Mouse (Mus musculus) neural tube, embryonic 11.5 days (tissue): ENCODE data around the gene Stxbp5l. TPM values are rescaled to one million over a fixed set of nuclear protein-coding genes. Genes with fewer than 3 reads are reported as not detected.

Experiments
- ATAC-seq: fragments of 200-750 bp; cut with Nextera tagmentation; 2 replicates; pipeline ENCODE4 v1.8.0; 2017; ENCODE audit warnings: moderate number of reproducible peaks, mild to moderate bottlenecking, moderate TSS enrichment, moderate library complexity; ENCODE audit not compliant: insufficient read depth, low FRiP score, low TSS enrichment
- DNase-seq: peaks from one replicate; pipeline ENCODE4 v3.0.0-alpha.2; 2015; ENCODE audit warnings: low spot score
- H3K27ac ChIP-seq: fragments of 300-500 bp; sonication (generic); 2 replicates; pipeline ENCODE4 v1.5.1; 2014; ENCODE audit warnings: low read depth, mild to moderate bottlenecking, low read length
- H3K27me3 ChIP-seq: fragments of 300-500 bp; sonication (generic); 2 replicates; pipeline ENCODE4 v1.6.1; 2014; ENCODE audit warnings: mild to moderate bottlenecking, low read length, mixed read lengths; ENCODE audit not compliant: control insufficient read depth, insufficient read depth
- H3K36me3 ChIP-seq: fragments of 300-500 bp; sonication (generic); 2 replicates; pipeline ENCODE4 v1.6.1; 2014; ENCODE audit warnings: mild to moderate bottlenecking, low read length, moderate library complexity, mixed read lengths; ENCODE audit not compliant: control insufficient read depth, insufficient read depth
- H3K4me1 ChIP-seq: fragments of 300-500 bp; sonication (generic); 2 replicates; pipeline ENCODE4 v1.6.1; 2014; ENCODE audit warnings: low read length, mixed read lengths; ENCODE audit not compliant: control insufficient read depth, insufficient read depth
- H3K4me2 ChIP-seq: fragments of 300-500 bp; sonication (generic); 2 replicates; pipeline ENCODE4 v1.6.1; 2014; ENCODE audit warnings: low read depth, mild to moderate bottlenecking, moderate library complexity
- H3K4me3 ChIP-seq: fragments of 300-500 bp; sonication (generic); 2 replicates; pipeline ENCODE4 v1.5.1; 2014; ENCODE audit warnings: low read depth, low read length
- H3K9ac ChIP-seq: fragments of 300-500 bp; sonication (generic); 2 replicates; pipeline ENCODE4 v1.6.1; 2014; ENCODE audit warnings: mild to moderate bottlenecking, low read length
- H3K9me3 ChIP-seq: fragments of 300-500 bp; sonication (generic); 2 replicates; pipeline ENCODE4 v1.6.1; 2016; ENCODE audit warnings: low read length; ENCODE audit not compliant: control insufficient read depth
- WGBS: fragments of 180-500 bp; shearing (Covaris S2); extraction: QIAGEN DNeasy Blood & Tissue Kit; methylation state at CpG from one replicate; pipeline ENCODE4 v1.1.7; 2014; 5-methylcytosine and 5-hydroxymethylcytosine counted together
- polyA plus RNA-seq: library from polyadenylated mRNA; unstranded; fragments of >200 nt; fragmentation: Nextera tagmentation; extraction: Ambion mirVana; gene quantifications from 2 replicates; pipeline ENCODE4 v1.2.1, GENCODE M21; 2014

Gene Stxbp5l
- polyA plus RNA-seq: 2.6 and 2.9 TPM in 2 replicates

DNA sequence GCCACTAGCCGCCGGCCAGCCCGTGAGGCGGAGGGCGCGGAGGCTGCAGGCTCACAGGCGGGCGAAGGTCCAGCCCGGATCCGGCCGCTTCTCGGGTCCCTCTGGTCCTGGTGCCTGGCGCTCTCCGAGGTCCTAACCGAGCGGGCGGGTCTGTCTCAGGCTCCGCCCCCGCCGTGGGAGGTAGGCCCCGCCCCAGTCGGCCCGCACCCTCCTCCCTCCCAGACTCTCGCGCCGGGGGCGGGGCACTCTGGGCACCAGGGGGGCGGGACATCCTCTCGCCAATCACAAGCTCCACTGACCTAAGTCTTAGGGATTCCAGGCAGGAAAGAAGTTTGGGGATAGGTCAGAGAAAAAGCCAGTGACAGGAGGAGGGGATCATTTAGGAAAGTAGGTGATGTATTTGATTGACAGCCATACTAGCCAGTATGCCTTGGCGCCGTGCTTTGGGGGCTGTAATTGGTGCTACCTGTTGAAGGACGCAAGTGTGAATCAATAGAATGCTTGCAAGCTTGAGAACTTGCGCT, at the start of gene Stxbp5l:
Stxbp5l (minus strand) TSS at position 142 of the 524 bp plus-strand sequence.
- ATAC-seq (peak; percentile 96), DNase-seq (peak; percentile 94)
- Histone ChIP-seq H3K4me3 (peak within 1 kb of the TSS; percentile 55), H3K4me2 (peak within 1 kb of the TSS; percentile 89), H3K27ac (no peak within 1 kb of the TSS), H3K36me3 (no peaks in the 10 kb centered on the region), H3K4me1 (peaks cover 3% of the 10 kb centered on the region; the same call in 1 of the 2 replicates), H3K9me3 (no peaks in the 10 kb centered on the region), H3K9ac (peak within 1 kb of the TSS; percentile 65), H3K27me3 (peaks cover 5% of the 10 kb centered on the region; the same call in 1 of the 2 replicates)
- WGBS: 2% methylated on average over 30 of the region's 33 CpGs

DNA sequence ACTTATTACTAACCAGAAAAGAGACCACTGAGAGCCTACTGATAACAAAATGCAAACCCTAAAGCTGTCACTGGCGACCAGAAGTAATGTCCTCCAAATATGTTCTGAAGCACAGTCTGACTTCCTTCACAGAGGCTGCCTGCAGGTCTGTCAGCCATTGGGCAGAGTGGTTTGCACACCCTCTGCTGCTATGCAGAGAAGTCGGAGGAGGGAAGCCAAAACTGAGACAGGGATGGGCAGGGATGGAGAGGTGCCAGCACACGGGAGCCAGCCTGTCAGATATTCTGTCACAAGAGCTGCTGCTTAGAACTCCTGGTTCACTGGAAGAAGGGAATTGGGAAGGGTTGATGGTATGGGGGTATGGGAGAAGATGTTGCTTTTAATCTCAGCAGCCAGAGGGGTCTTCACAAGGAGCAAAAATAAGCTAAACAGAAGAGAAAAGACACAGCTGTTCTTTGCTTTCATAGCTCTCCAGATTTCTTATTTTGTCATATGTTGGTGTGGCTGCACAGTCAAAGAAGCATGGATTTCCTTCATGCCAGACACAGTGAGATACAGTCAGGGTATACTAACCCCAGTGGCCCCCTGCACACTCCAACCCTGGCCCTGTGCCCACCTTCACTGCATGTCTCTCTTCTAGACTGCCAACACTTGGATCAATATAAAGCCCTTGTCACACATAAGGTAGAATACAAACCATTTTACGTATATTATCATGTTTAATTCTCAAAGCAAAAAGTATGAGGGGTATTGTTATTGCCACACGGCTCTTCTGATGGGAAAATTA, 48.8 kb upstream of the Stxbp5l start:
- H3K27me3 ChIP-seq: no peaks in the 10 kb centered on the region
- H3K36me3 ChIP-seq: no peaks in the 10 kb centered on the region
- WGBS: 75% methylated on average over 5 of the region's 5 CpGs
- no peak overlapping the region for H3K4me3 ChIP-seq
- H3K4me1 ChIP-seq: no peaks in the 10 kb centered on the region
- no peaks in the 10 kb centered on the region for H3K9me3 ChIP-seq
- no peak for ATAC-seq
- H3K4me2 ChIP-seq: no peak overlapping the region
- H3K9ac ChIP-seq: no peak overlapping the region
- no peak for DNase-seq
- H3K27ac ChIP-seq: no peak overlapping the region

DNA sequence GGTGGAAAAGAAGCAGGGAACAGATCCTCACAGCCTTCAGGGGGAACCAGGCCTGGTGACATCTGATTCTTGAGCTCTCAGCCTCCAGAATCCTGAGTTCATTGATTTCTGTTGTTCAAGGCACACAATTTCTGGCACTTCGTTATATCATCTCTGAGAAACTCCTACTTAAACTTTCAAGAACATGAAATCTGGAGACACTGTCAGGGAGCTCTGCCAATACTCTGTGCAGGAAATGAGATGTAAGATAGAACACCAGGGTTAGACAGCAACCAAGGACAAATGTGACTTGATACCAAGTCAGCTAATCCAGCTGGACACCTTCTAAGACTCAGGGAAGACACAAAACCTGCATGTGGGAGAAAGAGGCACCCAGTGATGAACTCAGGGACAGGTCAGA, 40.7 kb upstream of the Stxbp5l start:
- Histone ChIP-seq H3K9ac (no peak overlapping the region), H3K27ac (no peak overlapping the region), H3K9me3 (no peaks in the 10 kb centered on the region), H3K4me1 (no peaks in the 10 kb centered on the region), H3K4me2 (no peak overlapping the region), H3K4me3 (no peak overlapping the region), H3K27me3 (no peaks in the 10 kb centered on the region), H3K36me3 (no peaks in the 10 kb centered on the region)
- DNase-seq (no peak), ATAC-seq (no peak)
- 68% methylated on average over 1 of the region's 1 CpGs for WGBS

DNA sequence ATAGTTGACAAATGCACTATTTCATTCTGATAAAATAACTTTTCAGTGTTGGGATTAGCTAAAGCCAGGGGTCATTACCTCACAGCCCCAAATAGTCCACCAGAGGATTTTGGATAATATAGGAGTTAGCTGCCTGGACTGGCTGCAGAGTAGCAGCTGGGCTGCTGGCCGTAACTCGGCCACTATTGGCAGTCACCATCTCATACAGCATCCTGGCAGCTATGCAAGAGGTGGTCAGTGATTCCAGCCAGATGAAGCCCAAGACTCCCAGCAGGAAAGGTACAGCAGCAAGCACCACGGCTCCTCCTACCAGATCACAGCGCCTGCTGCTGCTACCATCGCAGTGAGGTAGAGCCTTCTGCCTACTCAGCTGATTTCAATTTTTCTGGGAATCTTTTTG, 38.1 kb upstream of the Stxbp5l start:
- Histone ChIP-seq H3K4me2 (no peak overlapping the region), H3K27me3 (no peaks in the 10 kb centered on the region), H3K36me3 (no peaks in the 10 kb centered on the region), H3K4me1 (no peaks in the 10 kb centered on the region), H3K9me3 (no peaks in the 10 kb centered on the region), H3K9ac (no peak overlapping the region), H3K27ac (no peak overlapping the region), H3K4me3 (no peak overlapping the region)
- DNase-seq (no peak), ATAC-seq (no peak)
- WGBS: 74% methylated on average over 5 of the region's 5 CpGs

DNA sequence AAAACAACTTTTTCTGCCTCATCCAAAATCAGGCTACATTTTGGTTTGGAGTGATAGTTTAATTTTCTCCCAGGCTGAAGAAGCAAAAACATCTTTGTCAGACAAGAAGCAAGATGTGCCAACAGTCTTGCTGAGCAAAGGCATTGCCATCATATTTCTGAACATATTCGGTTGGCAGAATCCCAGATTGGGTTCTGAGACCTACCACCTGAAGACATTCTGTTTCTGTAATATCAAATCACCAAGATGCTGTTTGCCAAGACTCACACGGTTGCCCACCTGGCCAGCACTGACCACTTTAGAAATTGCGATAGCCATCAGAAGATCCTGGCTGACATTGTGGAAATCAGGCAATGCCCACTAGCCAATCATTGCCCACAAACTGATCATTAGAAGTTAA, 37.1 kb upstream of the Stxbp5l start:
- H3K9me3 ChIP-seq: no peaks in the 10 kb centered on the region

DNA sequence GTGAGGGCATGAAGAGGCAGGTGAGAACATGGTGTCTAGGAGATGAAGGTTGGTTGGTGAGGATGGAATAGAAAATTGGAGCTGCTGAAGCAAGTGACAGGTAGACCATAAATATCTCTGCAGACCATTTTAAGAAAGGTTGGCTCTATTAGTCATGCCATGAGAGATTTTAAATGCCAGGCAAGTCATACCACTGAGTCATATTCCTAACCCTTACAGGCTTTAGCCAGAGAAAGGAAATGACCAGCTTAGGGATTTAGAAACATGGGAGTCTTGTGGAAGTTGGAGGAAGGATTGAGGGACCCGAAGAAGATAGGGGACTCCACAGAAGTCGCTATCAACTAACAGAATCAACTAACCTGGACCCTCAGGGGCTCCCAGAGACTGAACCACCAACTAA, 35.8 kb upstream of the Stxbp5l start:
- Histone ChIP-seq H3K9me3 (no peaks in the 10 kb centered on the region), H3K4me3 (no peak overlapping the region), H3K9ac (no peak overlapping the region), H3K27ac (no peak overlapping the region), H3K36me3 (no peaks in the 10 kb centered on the region), H3K27me3 (no peaks in the 10 kb centered on the region), H3K4me2 (no peak overlapping the region), H3K4me1 (no peaks in the 10 kb centered on the region)
- ATAC-seq (no peak), DNase-seq (no peak)
- WGBS: 88% methylated on average over 2 of the region's 2 CpGs

More for the DNA sequence above, 37.1 kb upstream of the Stxbp5l start:
- Histone ChIP-seq H3K4me2 (no peak overlapping the region), H3K4me1 (no peaks in the 10 kb centered on the region), H3K27ac (no peak overlapping the region), H3K36me3 (no peaks in the 10 kb centered on the region), H3K27me3 (no peaks in the 10 kb centered on the region), H3K9ac (no peak overlapping the region), H3K4me3 (no peak overlapping the region)
- no peak for ATAC-seq
- 91% methylated on average over 3 of the region's 3 CpGs for WGBS
- no peak for DNase-seq

DNA sequence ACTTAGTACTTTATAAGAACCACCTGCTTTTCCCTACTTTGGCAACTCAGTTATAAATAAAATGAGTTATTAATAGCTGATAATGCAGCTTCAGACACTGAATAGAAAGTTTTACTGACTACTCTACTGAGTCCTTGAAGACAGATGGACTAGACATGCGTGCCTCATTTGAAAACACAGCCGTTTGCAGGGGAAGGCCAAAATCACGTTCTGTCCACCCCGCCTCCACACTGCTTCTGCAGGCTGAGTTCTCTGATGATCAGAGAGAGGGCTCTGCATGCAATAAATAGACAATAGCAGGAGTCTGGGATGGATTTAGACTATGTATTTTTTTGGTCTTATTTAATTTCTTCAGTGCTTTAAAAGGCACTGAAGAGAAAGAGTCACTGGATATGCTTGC, 20.8 kb upstream of the Stxbp5l start:
- Histone ChIP-seq H3K27ac (no peak overlapping the region), H3K9me3 (no peaks in the 10 kb centered on the region), H3K4me2 (no peak overlapping the region), H3K36me3 (no peaks in the 10 kb centered on the region), H3K27me3 (no peaks in the 10 kb centered on the region), H3K9ac (no peak overlapping the region), H3K4me3 (no peak overlapping the region), H3K4me1 (no peaks in the 10 kb centered on the region)
- 67% methylated on average over 4 of the region's 4 CpGs for WGBS
- no peak for ATAC-seq
- DNase-seq: no peak

DNA sequence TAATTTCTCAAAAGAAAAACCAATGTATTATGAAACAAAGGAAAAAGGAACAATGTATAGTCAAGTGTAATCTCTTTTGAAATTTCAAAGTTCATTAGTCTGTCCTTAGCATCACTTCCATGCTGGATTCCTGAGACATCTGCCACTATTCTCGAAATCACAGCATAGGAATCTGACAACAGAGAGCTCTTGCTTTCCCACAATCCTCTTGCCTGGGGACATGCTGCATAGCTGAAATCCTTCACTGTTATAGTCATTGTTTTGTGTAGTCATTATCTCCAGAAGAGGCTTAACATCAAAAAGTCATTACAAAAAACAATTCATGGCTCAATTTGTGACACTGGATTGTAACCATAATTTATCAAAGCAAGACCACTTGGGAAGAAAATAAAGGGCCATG, 20.2 kb upstream of the Stxbp5l start:
- no peak overlapping the region for H3K9ac ChIP-seq
- H3K9me3 ChIP-seq: no peaks in the 10 kb centered on the region
- no peaks in the 10 kb centered on the region for H3K36me3 ChIP-seq
- no peaks in the 10 kb centered on the region for H3K4me1 ChIP-seq
- no peak overlapping the region for H3K4me2 ChIP-seq
- ATAC-seq: no peak
- no peak overlapping the region for H3K4me3 ChIP-seq
- 69% methylated on average over 1 of the region's 1 CpGs for WGBS
- no peaks in the 10 kb centered on the region for H3K27me3 ChIP-seq
- DNase-seq: no peak
- H3K27ac ChIP-seq: no peak overlapping the region

DNA sequence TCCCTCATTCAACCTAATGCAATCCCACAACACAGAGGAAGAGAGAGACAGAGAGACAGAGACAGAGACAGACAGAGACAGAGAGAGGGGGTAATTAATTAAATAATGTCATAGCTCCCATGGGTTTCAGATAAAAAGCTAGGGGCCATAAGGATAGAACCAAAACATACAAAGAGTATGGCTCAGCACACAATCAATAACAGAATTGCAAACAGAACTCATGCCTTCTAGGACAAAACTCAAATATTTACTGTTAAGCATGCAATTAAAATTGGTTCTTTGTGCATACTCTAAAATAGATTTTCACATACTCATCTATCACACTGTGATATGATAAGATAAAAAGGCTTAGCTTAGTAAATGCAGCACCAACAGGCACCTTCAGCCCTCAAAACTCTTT, 5.2 kb upstream of the Stxbp5l start:
- no peaks in the 10 kb centered on the region for H3K9me3 ChIP-seq
- H3K4me2 ChIP-seq: no peak overlapping the region
- ATAC-seq (no peak), DNase-seq (no peak)
- H3K4me3 ChIP-seq: no peak overlapping the region
- H3K27me3 ChIP-seq: 0 out of 2 replicates have a peak, but pooled peaks cover 2% of the 10 kb centered on the region
- H3K9ac ChIP-seq: no peak overlapping the region
- no peaks in the 10 kb centered on the region for H3K36me3 ChIP-seq
- H3K4me1 ChIP-seq: no peaks in the 10 kb centered on the region
- H3K27ac ChIP-seq: no peak overlapping the region
